Mouse (Mus musculus) 3134 (cell line): ENCODE data around the gene Olfr187.
"Not testable (repeated sequence)": the region's sequence is repeated elsewhere in the genome, so short reads cannot be mapped to it uniquely, and the experiment has no call there.

Source experiments
- DNase-seq: peaks from one replicate; pipeline ENCODE4 v3.0.0-alpha.2; 2011; ENCODE audit warnings: low spot score; ENCODE audit not compliant: insufficient read length; ENCODE audit errors: extremely low read depth

Olfr187 gene

DNA sequence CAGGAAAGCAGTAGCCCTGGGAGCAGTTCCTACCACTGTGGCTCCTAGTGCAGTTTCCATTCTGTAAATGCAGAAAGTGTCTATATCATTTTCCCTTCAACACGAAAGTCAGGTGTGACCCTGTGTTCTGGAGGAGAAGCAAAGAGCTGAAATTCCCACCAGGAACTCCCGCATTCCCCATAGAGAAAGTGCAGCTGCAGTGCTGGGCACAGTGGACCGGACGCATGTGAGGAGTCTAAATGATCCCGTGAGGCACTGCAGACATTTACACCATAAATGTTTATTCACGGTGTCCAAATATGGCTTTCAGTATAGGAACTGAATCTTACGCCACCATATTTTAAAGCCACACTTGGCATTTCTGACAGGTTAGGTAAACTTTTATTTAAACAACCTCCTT, at the start of gene Olfr187:
Gene Olfr187 (minus strand): TSS at position 58 of the 400 bp plus-strand sequence.
- DNase-seq = no peak

DNA sequence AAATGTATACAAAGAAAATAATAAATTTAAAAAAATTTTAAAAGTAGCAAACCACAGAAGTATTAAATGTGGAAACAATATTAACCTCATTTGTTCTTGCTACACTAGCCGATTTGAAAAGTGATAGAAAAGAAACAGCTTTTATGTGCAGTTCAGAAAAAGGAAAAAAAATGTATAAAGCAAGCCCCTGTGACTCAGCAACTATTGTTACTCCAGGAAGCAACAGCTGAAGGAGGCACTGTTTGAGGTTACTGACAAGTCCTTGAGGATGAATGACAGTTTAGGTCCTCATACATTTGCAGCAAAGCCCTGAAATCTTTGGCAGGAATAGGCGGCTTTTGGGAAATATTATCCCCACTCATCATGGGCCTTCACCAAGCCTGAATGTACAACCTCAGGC, 41.5 kb upstream of the Olfr187 start:
- DNase-seq = not testable (repeated sequence)

DNA sequence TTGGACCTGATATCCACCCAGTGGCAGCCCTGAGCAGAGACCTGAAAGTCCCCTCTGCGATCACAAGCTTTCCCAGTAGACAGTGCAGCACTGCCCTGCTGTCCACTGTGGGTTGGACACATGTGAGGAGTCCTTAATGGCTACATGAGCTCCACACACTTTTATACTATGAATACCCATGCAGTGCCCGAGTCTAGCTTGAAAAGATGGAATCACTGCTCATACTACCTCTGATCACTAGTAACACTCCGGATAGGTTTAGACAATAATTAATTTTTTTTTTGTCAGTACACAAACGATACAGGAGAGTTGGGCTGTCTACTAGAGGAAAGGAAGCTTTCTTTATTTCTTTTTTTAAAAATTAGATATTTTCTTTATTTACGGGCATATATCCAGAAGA, 38.3 kb upstream of the Olfr187 start, which contains the start of gene Olfr190:
Gene Olfr190 (minus strand): TSS at position 101 of the 400 bp plus-strand sequence.
- no peak for DNase-seq

DNA sequence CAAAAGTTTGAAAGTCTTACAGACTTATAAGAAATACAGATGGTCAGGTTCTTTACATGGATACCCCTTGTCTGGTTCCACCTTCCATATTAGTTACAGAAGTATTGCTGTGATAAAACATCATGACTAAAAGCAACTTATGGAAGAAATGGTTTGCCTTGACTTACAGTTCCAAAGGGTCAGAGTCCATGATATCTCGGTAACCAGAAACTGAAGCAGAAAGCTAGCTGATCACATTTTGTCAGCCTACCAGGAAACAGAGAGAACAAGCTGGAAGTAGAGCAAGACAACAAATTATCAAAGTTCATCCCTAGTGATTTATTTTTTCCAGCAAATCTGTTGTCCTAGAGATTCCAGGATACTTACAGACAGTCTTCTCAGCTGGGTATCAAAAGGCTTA, 34.0 kb upstream of the Olfr187 start:
- DNase-seq = no peak

DNA sequence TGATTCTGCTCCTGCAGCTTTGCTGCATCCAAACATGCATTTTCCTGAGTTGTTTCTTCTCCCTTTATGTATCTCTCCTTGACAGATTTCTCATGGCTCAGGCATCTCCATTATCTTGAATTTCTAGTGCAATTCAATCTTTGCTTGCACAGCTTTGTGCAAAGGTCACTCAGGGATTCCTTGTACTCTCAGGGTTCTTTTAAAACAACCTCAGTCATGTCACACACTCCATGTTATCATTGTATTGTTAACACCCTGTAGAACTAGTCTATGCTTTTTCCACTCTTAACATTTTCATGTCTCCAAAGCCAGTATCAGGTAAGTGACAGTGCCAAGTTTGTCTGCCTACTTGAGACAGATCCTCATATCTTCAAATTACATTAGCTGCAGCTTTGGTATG, 32.2 kb upstream of the Olfr187 start:
- DNase-seq = no peak

DNA sequence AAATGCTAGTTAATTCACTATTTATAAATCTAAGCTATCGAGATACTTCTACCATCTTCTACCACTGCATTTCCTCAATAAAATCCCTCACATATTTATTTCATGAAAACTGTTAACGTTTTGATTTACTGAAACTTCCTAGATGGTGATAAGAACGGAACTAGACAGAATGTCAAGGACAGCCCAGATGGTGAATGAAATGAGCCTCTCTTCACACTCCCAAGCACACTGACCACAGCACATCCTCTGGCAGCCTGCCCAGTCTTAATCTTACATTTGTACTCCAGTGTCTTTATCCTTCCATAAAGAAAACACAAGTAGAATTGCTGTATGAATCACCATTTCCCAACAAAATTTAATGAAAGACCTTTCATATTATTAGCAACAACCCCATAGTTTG, 22.8 kb upstream of the Olfr187 start:
- not testable (repeated sequence) for DNase-seq

DNA sequence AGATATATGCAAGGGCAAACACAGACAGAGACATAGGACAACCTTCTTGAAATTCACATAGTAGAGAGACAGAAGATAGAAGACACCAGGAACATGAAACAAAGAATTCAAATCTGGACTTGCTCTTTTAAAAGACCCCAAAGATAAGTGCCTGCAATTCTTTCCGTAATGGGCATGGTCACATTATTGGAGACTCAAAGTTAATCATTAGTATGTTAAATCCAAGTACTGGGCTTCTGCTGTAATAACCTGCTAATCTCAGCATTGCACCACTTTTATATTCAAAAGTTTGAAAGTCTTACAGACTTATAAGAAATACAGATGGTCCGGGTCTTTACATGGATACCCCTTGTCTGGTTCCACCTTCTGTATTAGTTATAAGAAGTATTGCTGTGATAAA, 9.7 kb upstream of the Olfr187 start:
- not testable (repeated sequence) for DNase-seq

DNA sequence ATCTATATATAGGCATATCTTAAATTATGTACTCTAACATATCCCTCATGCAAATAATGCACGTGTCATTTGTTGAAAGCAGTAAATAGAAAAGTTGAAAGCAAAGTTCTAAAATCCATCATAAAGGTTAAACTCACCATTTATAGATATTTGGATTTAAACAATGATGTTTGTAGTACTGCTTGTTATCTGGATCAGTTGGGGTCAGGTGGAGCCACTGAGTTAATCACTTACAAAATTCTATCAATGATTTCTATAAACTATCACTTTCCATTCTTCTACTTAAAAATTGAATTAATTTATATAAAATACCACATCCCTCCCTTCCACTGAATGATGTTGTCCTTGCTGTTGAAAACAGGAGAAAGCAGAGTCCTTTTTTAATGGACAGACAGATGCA, 9.3 kb upstream of the Olfr187 start:
- DNase-seq = no peak

DNA sequence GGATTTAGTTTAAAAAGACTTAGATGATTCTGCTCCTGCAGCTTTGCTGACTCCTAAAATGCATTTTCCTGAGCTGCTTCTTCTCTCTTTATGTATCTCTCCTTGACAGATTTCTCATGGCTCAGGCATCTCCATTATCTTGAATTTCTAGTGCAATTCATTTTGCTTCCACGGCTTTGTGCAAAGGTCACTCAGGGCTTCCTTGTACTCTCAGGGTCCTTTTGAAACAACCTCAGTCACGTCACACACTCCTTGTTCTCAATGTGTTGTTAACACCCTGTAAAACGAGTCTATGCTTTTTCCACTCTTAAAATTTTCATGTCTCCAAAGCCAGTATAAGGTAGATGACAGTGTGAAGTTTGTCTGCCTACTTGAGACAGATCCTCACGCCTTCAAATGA, 8.0 kb upstream of the Olfr187 start:
- no peak for DNase-seq

DNA sequence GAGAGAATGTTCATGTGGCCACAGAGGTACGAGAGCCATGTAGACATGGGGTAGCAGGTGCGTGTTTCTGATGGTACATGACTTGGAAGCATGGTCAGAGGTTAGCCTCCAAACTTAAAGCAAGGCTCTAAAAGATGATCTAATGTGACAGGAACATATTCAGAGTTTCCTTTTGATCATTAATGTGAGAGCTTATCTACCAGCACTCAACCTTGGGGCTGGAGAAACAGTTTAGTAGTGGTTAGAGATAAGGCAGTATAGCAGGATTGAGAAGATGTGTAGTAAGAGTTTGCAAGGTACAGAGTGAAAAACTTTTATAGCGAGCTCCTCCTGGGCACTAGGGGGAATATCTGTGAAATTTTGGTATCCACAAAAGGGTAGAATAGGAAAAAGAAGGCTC, 6.3 kb upstream of the Olfr187 start:
- DNase-seq = no peak

DNA sequence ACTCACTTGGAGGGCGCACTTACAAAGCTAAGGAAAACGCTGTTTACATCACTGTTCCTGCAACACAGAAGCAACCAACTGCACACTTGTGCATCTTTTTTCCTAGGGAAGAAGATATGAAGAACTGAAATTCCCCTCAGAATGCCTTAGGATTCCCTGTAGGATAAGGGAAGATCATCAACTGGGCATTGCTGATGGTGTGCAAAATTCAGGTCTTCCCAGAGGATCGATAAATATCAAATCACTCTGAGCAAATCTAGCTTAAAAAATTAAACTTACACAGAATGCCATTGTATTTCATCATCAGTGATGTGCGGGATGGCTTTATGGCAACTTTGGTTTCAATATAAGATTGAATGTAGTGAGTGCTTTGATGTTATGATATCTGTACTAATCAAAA, 9.4 kb downstream of the Olfr187 start, which contains the start of gene Olfr186:
Gene Olfr186 (minus strand): TSS at position 101 of the 400 bp plus-strand sequence.
- DNase-seq = no peak

DNA sequence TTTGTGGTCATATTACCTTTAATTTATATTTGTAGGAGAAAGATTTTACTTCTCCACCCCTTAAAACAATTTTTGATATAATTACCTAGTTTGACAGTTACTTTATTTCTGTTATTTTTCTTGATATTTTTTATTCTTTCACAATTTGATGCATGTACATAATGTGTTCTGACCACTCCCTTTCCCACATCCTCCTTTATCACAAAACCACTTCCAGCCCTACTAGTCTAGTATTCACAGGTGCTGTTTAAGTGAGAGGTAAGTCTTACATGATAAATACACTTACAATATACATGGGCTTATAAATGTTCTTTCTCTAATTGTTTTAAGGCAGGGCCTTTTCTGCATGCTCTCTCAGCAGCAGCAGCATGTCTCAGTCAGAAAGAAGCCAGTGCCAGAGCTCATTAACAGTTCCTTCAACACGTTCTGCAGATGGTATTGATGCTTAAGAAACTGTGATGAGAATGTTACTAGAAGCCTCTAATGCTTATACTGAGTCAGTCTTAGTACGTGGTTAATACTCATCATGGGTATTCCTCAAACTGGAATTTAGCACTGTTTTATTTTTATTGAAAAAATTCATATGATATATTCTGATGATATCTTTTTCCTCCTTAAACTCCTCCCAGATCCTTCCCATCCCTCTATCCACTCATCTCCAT, 26.1 kb downstream of the Olfr187 start:
- DNase-seq = no peak

DNA sequence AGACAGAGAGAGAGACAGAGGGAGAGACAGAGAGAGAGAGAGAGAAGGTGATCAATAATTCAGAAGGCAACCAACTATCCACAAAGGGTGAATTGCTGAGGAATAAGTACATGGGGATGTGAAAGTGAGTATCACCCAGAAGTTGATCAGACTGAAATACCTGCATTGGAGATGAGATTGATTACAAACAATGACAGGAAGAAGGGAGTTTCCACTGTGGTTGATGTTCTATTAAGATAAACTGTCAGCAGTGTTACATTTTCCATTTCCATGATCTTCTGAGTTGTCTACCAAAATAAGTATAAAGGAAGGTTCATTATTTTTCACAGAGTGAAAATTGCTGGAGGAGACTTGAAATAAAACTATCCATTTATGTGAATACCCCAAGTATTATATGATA, 32.4 kb downstream of the Olfr187 start:
- no peak for DNase-seq

DNA sequence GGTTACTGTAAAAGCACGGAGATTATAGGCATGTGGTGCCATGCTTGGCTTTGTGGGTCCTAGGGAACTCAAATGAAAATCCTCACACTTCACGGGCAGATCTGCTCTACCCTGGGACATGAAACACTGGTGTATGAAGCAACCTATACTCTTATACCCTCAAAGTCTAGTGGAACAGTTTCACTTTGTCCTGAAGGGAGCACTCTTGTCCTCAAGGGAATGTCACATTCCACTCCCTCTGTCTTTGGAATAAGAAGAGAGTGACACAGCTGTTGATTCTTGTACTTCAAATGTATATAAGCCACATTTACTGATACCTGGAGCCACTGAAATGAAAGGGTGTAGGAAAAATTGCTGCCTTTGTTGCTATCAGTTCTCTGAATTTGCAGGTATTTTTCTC, 44.5 kb downstream of the Olfr187 start, which contains the start of gene Olfr183:
Gene Olfr183 (plus strand): TSS at position 301 of the 400 bp plus-strand sequence.
- no peak for DNase-seq
